Comparison of ENCODE assay signal across 11 mouse cellular contexts in the genomic region with DNA sequence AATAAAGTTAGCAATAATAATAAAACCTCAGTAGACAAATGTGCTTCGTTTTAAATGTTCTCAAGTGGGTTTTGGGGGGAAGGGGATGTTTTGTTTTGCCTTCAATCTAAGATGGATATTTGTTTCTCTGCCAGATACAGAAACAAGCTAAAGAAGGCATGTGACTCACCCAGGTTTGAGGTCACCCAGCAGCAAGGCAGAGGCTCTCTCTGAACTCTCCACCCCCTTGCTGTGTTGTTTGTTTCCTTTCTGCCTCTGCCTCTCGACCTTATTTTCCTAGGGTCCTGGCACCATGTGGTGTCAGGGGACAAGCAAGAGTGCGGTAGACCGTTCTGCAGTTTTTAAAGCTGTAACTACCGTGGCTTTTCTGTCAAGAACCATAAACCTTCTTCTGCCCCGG. TPM values are rescaled to one million over a fixed set of nuclear protein-coding genes. Genes with fewer than 3 reads are reported as not detected.
DNase-seq lines count a peak whose midpoint lies in the region; ATAC-seq and TF ChIP-seq lines count a peak whose summit lies in the region.
"Had no signal": no experiment of that assay in that cellular context is flagged by ENCODE, and none has a peak within 500 bp of the region (broad histone marks: within the 10 kb centered on the region; RNA-seq: fewer than 3 reads in every experiment).

No protein-coding gene starts in this region.

- TF ChIP-seq CTCF in gastrocnemius, adult 2 months (IDR thresholded peaks at IDR 0.05) = no peak

- intact Hi-C loops in gastrocnemius, adult 2 months (cut with DNase I) = no loop called here

- H3K4me1 ChIP-seq in kidney, embryonic 16.5 days (ENCODE audit: insufficient read depth, low read length) = peaks cover 5% of the 10 kb centered on the region
- H3K4me1 ChIP-seq in liver, embryonic 15.5 days (replicated peaks) = peaks cover 7% of the 10 kb centered on the region; the same call in 1 of the 2 replicates

- H3K36me3 ChIP-seq in kidney, embryonic 16.5 days (ENCODE audit: insufficient read depth, low read length) = no peaks in the 10 kb centered on the region
- no peaks in the 10 kb centered on the region for H3K36me3 ChIP-seq in liver, embryonic 15.5 days (replicated peaks)

- no peak for ATAC-seq in kidney, embryonic 16.5 days (ENCODE audit: low FRiP score, low TSS enrichment)
- ATAC-seq in liver, embryonic 15.5 days (ENCODE audit: insufficient read depth) = no peak

- H3K27ac ChIP-seq in gastrocnemius, adult 2 months = no peak overlapping the region
- no peak overlapping the region for H3K27ac ChIP-seq in kidney, embryonic 16.5 days (ENCODE audit: low read length)
- H3K27ac ChIP-seq in liver, embryonic 15.5 days (replicated peaks) = no peak overlapping the region
- H3K27ac ChIP-seq: left cerebral cortex, adult 2 months had no signal

- no peaks in the 10 kb centered on the region for H3K27me3 ChIP-seq in kidney, embryonic 16.5 days (ENCODE audit: insufficient read depth, low read length)
- H3K27me3 ChIP-seq in liver, embryonic 15.5 days = no peaks in the 10 kb centered on the region

- H3K9ac ChIP-seq in kidney, embryonic 16.5 days (replicated peaks; ENCODE audit: low read length) = no peak overlapping the region
- no peak overlapping the region for H3K9ac ChIP-seq in liver, embryonic 15.5 days

- DNase-seq in gastrocnemius, adult 2 months = no peak
- no peak for DNase-seq in gastrocnemius, adult 8-10 months (ENCODE audit: low spot score in 2 of 2)
- DNase-seq in kidney, postnatal 25 days = no peak
- DNase-seq in T-cell, adult 2 months (ENCODE audit: low spot score) = peak; percentile 48
- DNase-seq in layer of hippocampus, postnatal 25 days (ENCODE audit: extremely low spot score in 1 of 2, low spot score in 1 of 2) = no peak
- DNase-seq in urinary bladder, postnatal 25 days (ENCODE audit: low spot score) = no peak
- DNase-seq: lung, postnatal 10 days had no signal

- peak overlapping the region; percentile 11; the same call in 1 of the 2 replicates for H3K4me2 ChIP-seq in kidney, embryonic 16.5 days (replicated peaks; ENCODE audit: low read depth, low read length)
- peak overlapping the region; percentile 37 for H3K4me2 ChIP-seq in liver, embryonic 15.5 days

- H3K9me3 ChIP-seq in kidney, embryonic 16.5 days (ENCODE audit: low read length) = no peaks in the 10 kb centered on the region
- no peaks in the 10 kb centered on the region for H3K9me3 ChIP-seq in liver, embryonic 15.5 days (replicated peaks)

- peak overlapping the region; percentile 33 for H3K4me3 ChIP-seq in gastrocnemius, adult 2 months
- no peak overlapping the region for H3K4me3 ChIP-seq in kidney, embryonic 16.5 days (ENCODE audit: low read length)
- H3K4me3 ChIP-seq in liver, embryonic 15.5 days (replicated peaks) = no peak overlapping the region
- H3K4me3 ChIP-seq: erythroblast, embryonic 14.5 days; left cerebral cortex, adult 2 months had no signal

- 27% methylated on average over 6 of the region's 6 CpGs for WGBS in kidney, embryonic 16.5 days
- WGBS in liver, embryonic 15.5 days (ENCODE audit: insufficient replicate concordance) = 37% methylated on average over 6 of the region's 6 CpGs

RNA-seq across cellular contexts. Expression of a gene that starts 8.6 kb away (rescaled TPM):
- 1 to 10 TPM; 1.2 to 2.3 TPM for total RNA-seq in gastrocnemius, adult 2 months (2021)
- total RNA-seq in gastrocnemius, adult 8-10 months (2022) = 1 to 10 TPM; 1.3 to 3.6 (median 1.6) TPM
- 3.1 and 3.5 TPM in 2 replicates for polyA plus RNA-seq in kidney, embryonic 16.5 days (2015; fragmentation: Nextera tagmentation; extraction: Ambion mirVana)
- polyA plus RNA-seq in liver, embryonic 15.5 days (2015; fragmentation: Nextera tagmentation; extraction: Ambion mirVana) = 0.69 and 0.71 TPM in 2 replicates
- total RNA-seq in layer of hippocampus, postnatal 25 days (2021) = 1 to 10 TPM; 4.9 to 7.5 TPM
